Mouse (Mus musculus) neural tube, embryonic 13.5 days (tissue): ENCODE results near the gene Arhgap9. TPM values are rescaled to one million over a fixed set of nuclear protein-coding genes. Genes with fewer than 3 reads are reported as not detected.

Source experiments
- ATAC-seq: fragments of 200-750 bp; cut with Nextera tagmentation; 2 replicates; pipeline ENCODE4 v1.8.0; 2017; ENCODE audit warnings: low read depth, mild to moderate bottlenecking, moderate TSS enrichment, moderate library complexity
- H3K27ac ChIP-seq: fragments of 300-500 bp; sonication (generic); replicated peaks from 2 replicates; pipeline ENCODE4 v1.5.1; 2015; ENCODE audit warnings: moderate library complexity, mild to moderate bottlenecking, inconsistent platforms
- H3K27me3 ChIP-seq: fragments of 300-500 bp; sonication (generic); 2 replicates; pipeline ENCODE4 v1.6.1; 2015; ENCODE audit warnings: mild to moderate bottlenecking, inconsistent platforms
- H3K36me3 ChIP-seq: fragments of 300-500 bp; sonication (generic); 2 replicates; pipeline ENCODE4 v1.6.1; 2015; ENCODE audit warnings: mild to moderate bottlenecking, inconsistent platforms
- H3K4me1 ChIP-seq: fragments of 300-500 bp; sonication (generic); replicated peaks from 2 replicates; pipeline ENCODE4 v1.6.1; 2015; ENCODE audit warnings: inconsistent platforms
- H3K4me2 ChIP-seq: fragments of 300-500 bp; sonication (generic); 2 replicates; pipeline ENCODE4 v1.6.1; 2015; ENCODE audit warnings: inconsistent platforms, mild to moderate bottlenecking, moderate library complexity
- H3K4me3 ChIP-seq: fragments of 300-500 bp; sonication (generic); 2 replicates; pipeline ENCODE4 v1.5.1; 2015; ENCODE audit warnings: mild to moderate bottlenecking, inconsistent platforms
- H3K9ac ChIP-seq: fragments of 300-500 bp; sonication (generic); 2 replicates; pipeline ENCODE4 v1.6.1; 2015; ENCODE audit warnings: moderate library complexity, mild to moderate bottlenecking, inconsistent platforms
- H3K9me3 ChIP-seq: fragments of 300-500 bp; sonication (generic); 2 replicates; pipeline ENCODE4 v1.6.1; 2016; ENCODE audit warnings: inconsistent platforms
- WGBS: fragments of 180-500 bp; shearing (Covaris S2); methylation state at CpG from one replicate; pipeline ENCODE4 v1.1.7; 2015; 5-methylcytosine and 5-hydroxymethylcytosine counted together
- polyA plus RNA-seq: library from polyadenylated mRNA; unstranded; fragments of >200 nt; fragmentation: Nextera tagmentation; extraction: Ambion mirVana; gene quantifications from 2 replicates; pipeline ENCODE4 v1.2.1, GENCODE M21; 2015

The Arhgap9 gene
- polyA plus RNA-seq, 1 experiment from 2014 or later: 1.4 TPM

GRCm38 (mm10) chr10:127287271-127287935 lies 34.4 kb upstream of the Arhgap9 start:
- Histone ChIP-seq H3K4me3 (peak overlapping the region; percentile 64), H3K27ac (peak overlapping the region; percentile 98), H3K9ac (peak overlapping the region; percentile 88), H3K36me3 (peaks cover 50% of the 10 kb centered on the region), H3K4me1 (peaks cover 63% of the 10 kb centered on the region), H3K9me3 (no peaks in the 10 kb centered on the region), H3K4me2 (peak overlapping the region; percentile 88), H3K27me3 (no peaks in the 10 kb centered on the region)
- ATAC-seq: no peak
- 59% methylated on average over 15 of the region's 15 CpGs for WGBS

GRCm38 (mm10) chr10:127287936-127288293 lies 33.8 kb upstream of the Arhgap9 start:
- WGBS: 2% methylated on average over 3 of the region's 3 CpGs
- peak overlapping the region; percentile 64 for H3K4me3 ChIP-seq
- ATAC-seq: no peak
- no peaks in the 10 kb centered on the region for H3K27me3 ChIP-seq
- H3K27ac ChIP-seq: peak overlapping the region; percentile 98
- peak overlapping the region; percentile 88 for H3K4me2 ChIP-seq
- H3K36me3 ChIP-seq: peaks cover 46% of the 10 kb centered on the region
- peaks cover 68% of the 10 kb centered on the region for H3K4me1 ChIP-seq
- H3K9ac ChIP-seq: peak overlapping the region; percentile 88
- H3K9me3 ChIP-seq: no peaks in the 10 kb centered on the region

- Histone ChIP-seq H3K4me1 (peaks cover 73% of the 10 kb centered on the region), H3K27ac (peak overlapping the region; percentile 98), H3K4me2 (peak overlapping the region; percentile 88), H3K27me3 (no peaks in the 10 kb centered on the region), H3K9me3 (no peaks in the 10 kb centered on the region), H3K4me3 (peak overlapping the region; percentile 64), H3K36me3 (peaks cover 46% of the 10 kb centered on the region), H3K9ac (peak overlapping the region; percentile 88)
- ATAC-seq: peak; percentile 2; the same call in 1 of the 2 replicates
- WGBS: 3% methylated on average over 17 of the region's 28 CpGs
These were observed 33.4 kb upstream of the Arhgap9 start for GRCm38 (mm10) chr10:127288328-127288799.

GRCm38 (mm10) chr10:127288800-127289572 lies 32.8 kb upstream of the Arhgap9 start, which contains the start of gene Mbd6:
Gene Mbd6 (minus strand): TSS chr10:127289018.
- WGBS: under 1% methylated on average over 21 of the region's 65 CpGs
- peak; percentile 5 for ATAC-seq

GRCm38 (mm10) chr10:127289573-127290191 lies 32.1 kb upstream of the Arhgap9 start:
- peak; percentile 11; the same call in 1 of the 2 replicates for ATAC-seq
- H3K4me2 ChIP-seq: peak overlapping the region; percentile 88
- no peaks in the 10 kb centered on the region for H3K9me3 ChIP-seq
- H3K27me3 ChIP-seq: no peaks in the 10 kb centered on the region
- peaks cover 46% of the 10 kb centered on the region for H3K36me3 ChIP-seq
- peak overlapping the region; percentile 88 for H3K9ac ChIP-seq
- H3K4me3 ChIP-seq: peak overlapping the region; percentile 64
- 3% methylated on average over 15 of the region's 15 CpGs for WGBS
- peak overlapping the region; percentile 98 for H3K27ac ChIP-seq
- peaks cover 72% of the 10 kb centered on the region for H3K4me1 ChIP-seq

More at GRCm38 (mm10) chr10:127288800-127289572, 32.8 kb upstream of the Arhgap9 start, which contains the start of gene Mbd6:
- Histone ChIP-seq H3K27me3 (no peaks in the 10 kb centered on the region), H3K4me3 (peak within 1 kb of the TSS; percentile 64), H3K9me3 (no peaks in the 10 kb centered on the region), H3K36me3 (peaks cover 46% of the 10 kb centered on the region), H3K9ac (peak within 1 kb of the TSS; percentile 88), H3K27ac (peak within 1 kb of the TSS; percentile 98), H3K4me2 (peak within 1 kb of the TSS; percentile 88), H3K4me1 (peaks cover 75% of the 10 kb centered on the region)

GRCm38 (mm10) chr10:127290307-127290929 lies 31.3 kb upstream of the Arhgap9 start:
- Histone ChIP-seq H3K27me3 (no peaks in the 10 kb centered on the region), H3K9ac (peak overlapping the region; percentile 79), H3K4me1 (peaks cover 65% of the 10 kb centered on the region), H3K36me3 (peaks cover 46% of the 10 kb centered on the region), H3K27ac (peak overlapping the region; percentile 98), H3K9me3 (no peaks in the 10 kb centered on the region), H3K4me2 (peak overlapping the region; percentile 88), H3K4me3 (peak overlapping the region; percentile 64)
- ATAC-seq: peak; percentile 93
- WGBS: under 1% methylated on average over 45 of the region's 47 CpGs

- peaks cover 46% of the 10 kb centered on the region for H3K36me3 ChIP-seq
- peak overlapping the region; percentile 98 for H3K27ac ChIP-seq
- H3K4me1 ChIP-seq: peaks cover 58% of the 10 kb centered on the region
- H3K9ac ChIP-seq: peak overlapping the region; percentile 79
- WGBS: 1% methylated on average over 19 of the region's 19 CpGs
- peak overlapping the region; percentile 88 for H3K4me2 ChIP-seq
- no peaks in the 10 kb centered on the region for H3K9me3 ChIP-seq
- peak; percentile 44 for ATAC-seq
- peak overlapping the region; percentile 64 for H3K4me3 ChIP-seq
- no peaks in the 10 kb centered on the region for H3K27me3 ChIP-seq
These were observed 30.6 kb upstream of the Arhgap9 start for GRCm38 (mm10) chr10:127290930-127291880.

- no peaks in the 10 kb centered on the region for H3K27me3 ChIP-seq
- H3K4me3 ChIP-seq: peak overlapping the region; percentile 64
- peak overlapping the region; percentile 79 for H3K9ac ChIP-seq
- 58% methylated on average over 5 of the region's 5 CpGs for WGBS
- H3K9me3 ChIP-seq: no peaks in the 10 kb centered on the region
- H3K4me2 ChIP-seq: peak overlapping the region; percentile 88
- ATAC-seq: no peak
- peaks cover 49% of the 10 kb centered on the region for H3K4me1 ChIP-seq
- H3K36me3 ChIP-seq: peaks cover 45% of the 10 kb centered on the region
- H3K27ac ChIP-seq: peak overlapping the region; percentile 98
These were observed 29.7 kb upstream of the Arhgap9 start for GRCm38 (mm10) chr10:127291881-127292638.

GRCm38 (mm10) chr10:127292987-127293538 lies 28.7 kb upstream of the Arhgap9 start:
- Histone ChIP-seq H3K4me2 (no peak overlapping the region; the same call in 1 of the 2 replicates), H3K27me3 (no peaks in the 10 kb centered on the region), H3K4me3 (no peak overlapping the region), H3K36me3 (peaks cover 51% of the 10 kb centered on the region), H3K9ac (peak overlapping the region; percentile 43; the same call in 1 of the 2 replicates), H3K4me1 (peaks cover 39% of the 10 kb centered on the region), H3K27ac (no peak overlapping the region), H3K9me3 (no peaks in the 10 kb centered on the region)
- 89% methylated on average over 6 of the region's 6 CpGs for WGBS
- ATAC-seq: no peak

GRCm38 (mm10) chr10:127293590-127294113 lies 28.1 kb upstream of the Arhgap9 start:
- Histone ChIP-seq H3K4me1 (peaks cover 38% of the 10 kb centered on the region), H3K4me2 (no peak overlapping the region), H3K4me3 (no peak overlapping the region), H3K36me3 (peaks cover 55% of the 10 kb centered on the region), H3K9me3 (no peaks in the 10 kb centered on the region), H3K27ac (no peak overlapping the region), H3K9ac (no peak overlapping the region), H3K27me3 (no peaks in the 10 kb centered on the region)
- 70% methylated on average over 3 of the region's 3 CpGs for WGBS
- no peak for ATAC-seq
